Mouse (Mus musculus): ENCODE data around the gene Cln6. TPM values are rescaled to one million over a fixed set of nuclear protein-coding genes. Genes with fewer than 3 reads are reported as not detected.

Gene Cln6
- total RNA-seq, 2 experiments from 2014 or later = 37.5 to 38.1 TPM

- no peak for DNase-seq (ENCODE audit: low spot score in 2 of 2)
Observed at GRCm38 (mm10) chr9:62870728-62871127, 32.1 kb downstream of the Cln6 start.

- no peak for DNase-seq (ENCODE audit: low spot score in 2 of 2)
Observed at GRCm38 (mm10) chr9:62876966-62877616, 38.5 kb downstream of the Cln6 start.

GRCm38 (mm10) chr9:62877825-62878224 lies 39.2 kb downstream of the Cln6 start:
- DNase-seq (ENCODE audit: low spot score in 2 of 2) = no peak

GRCm38 (mm10) chr9:62881871-62882270 lies 43.3 kb downstream of the Cln6 start:
- no peak for DNase-seq (ENCODE audit: low spot score in 2 of 2)

- no peak for DNase-seq (ENCODE audit: low spot score in 2 of 2)
Observed at GRCm38 (mm10) chr9:62894486-62894885, 55.9 kb downstream of the Cln6 start.

Other genes with a start within 250 kb of the Cln6 start
- gene Itga11, start 161.0 kb upstream of the Cln6 start, total RNA-seq (2021) = 1 to 10 TPM; 2.3 to 2.9 TPM
- gene Fem1b, start 26.9 kb upstream of the Cln6 start, total RNA-seq (2021) = 10 to 100 TPM; 44.0 to 50.4 TPM
- 10 to 100 TPM; 23.4 to 47.3 TPM for gene Calml4, start 19.3 kb downstream of the Cln6 start, total RNA-seq (2021)
- 10 to 100 TPM; 46.0 to 48.4 TPM for gene Pias1, start 149.1 kb downstream of the Cln6 start, total RNA-seq (2021)